Mouse (Mus musculus) myocyte (in vitro differentiated cells): ENCODE data around the gene Tmem120b.

Source experiments
- CEBPB ChIP-seq: IDR thresholded peaks from 2 replicates; pipeline ENCODE4 v1.6.1; 2011; ENCODE audit warnings: mild to moderate bottlenecking, moderate library complexity; ENCODE audit not compliant: poor library complexity, insufficient read depth, severe bottlenecking
- E2F4 ChIP-seq: IDR thresholded peaks from one replicate; pipeline ENCODE4 v1.6.1; 2011; ENCODE audit warnings: mild to moderate bottlenecking, control low read depth, moderate library complexity; ENCODE audit not compliant: insufficient read depth
- MAX ChIP-seq: IDR thresholded peaks from one replicate; pipeline ENCODE4 v1.6.1; 2011; ENCODE audit warnings: low read depth, mild to moderate bottlenecking, control low read depth
- MYOD1 ChIP-seq, 3 experiments: IDR thresholded peaks; one replicate each; pipeline ENCODE4 v1.6.1; 2011; ENCODE audit warnings: control low read depth in 2 of 3, low read depth in 2 of 3, mild to moderate bottlenecking in 2 of 3, moderate library complexity in 1 of 3; ENCODE audit not compliant: insufficient read length in 2 of 3, control insufficient read depth in 1 of 3
- MYOG ChIP-seq, 3 experiments: IDR thresholded peaks; one replicate each; pipeline ENCODE4 v1.6.1; 2011; ENCODE audit warnings: control low read depth in 2 of 3, low read depth in 2 of 3, mild to moderate bottlenecking in 2 of 3; ENCODE audit not compliant: insufficient read length in 2 of 3, control insufficient read depth in 1 of 3, insufficient read depth in 1 of 3
- POLR2A ChIP-seq: IDR thresholded peaks from one replicate; pipeline ENCODE4 v1.6.1; 2011; ENCODE audit warnings: low read depth, mild to moderate bottlenecking, control low read depth, moderate library complexity; ENCODE audit not compliant: insufficient read length
- POLR2AphosphoS2 ChIP-seq: IDR thresholded peaks from one replicate; pipeline ENCODE4 v1.6.1; 2011; ENCODE audit warnings: low read depth, control low read depth; ENCODE audit not compliant: insufficient read length
- REST ChIP-seq: IDR thresholded peaks from one replicate; pipeline ENCODE4 v1.6.1; 2011; ENCODE audit warnings: mild to moderate bottlenecking, control low read depth, moderate library complexity; ENCODE audit not compliant: insufficient read depth, insufficient read length
- SRF ChIP-seq: IDR thresholded peaks from one replicate; pipeline ENCODE4 v1.6.1; 2011; ENCODE audit warnings: low read depth; ENCODE audit not compliant: control insufficient read depth, insufficient read length
- TCF12 ChIP-seq: IDR thresholded peaks from one replicate; pipeline ENCODE4 v1.6.1; 2011; ENCODE audit warnings: mild to moderate bottlenecking, control low read depth; ENCODE audit not compliant: poor library complexity, insufficient read depth, severe bottlenecking
- TCF3 ChIP-seq: IDR thresholded peaks from one replicate; pipeline ENCODE4 v1.6.1; 2011; ENCODE audit warnings: low read depth, control low read depth; ENCODE audit not compliant: insufficient read length
- USF1 ChIP-seq: IDR thresholded peaks from one replicate; pipeline ENCODE4 v1.6.1; 2011; ENCODE audit warnings: low read depth, mild to moderate bottlenecking, control low read depth, moderate library complexity

DNA sequence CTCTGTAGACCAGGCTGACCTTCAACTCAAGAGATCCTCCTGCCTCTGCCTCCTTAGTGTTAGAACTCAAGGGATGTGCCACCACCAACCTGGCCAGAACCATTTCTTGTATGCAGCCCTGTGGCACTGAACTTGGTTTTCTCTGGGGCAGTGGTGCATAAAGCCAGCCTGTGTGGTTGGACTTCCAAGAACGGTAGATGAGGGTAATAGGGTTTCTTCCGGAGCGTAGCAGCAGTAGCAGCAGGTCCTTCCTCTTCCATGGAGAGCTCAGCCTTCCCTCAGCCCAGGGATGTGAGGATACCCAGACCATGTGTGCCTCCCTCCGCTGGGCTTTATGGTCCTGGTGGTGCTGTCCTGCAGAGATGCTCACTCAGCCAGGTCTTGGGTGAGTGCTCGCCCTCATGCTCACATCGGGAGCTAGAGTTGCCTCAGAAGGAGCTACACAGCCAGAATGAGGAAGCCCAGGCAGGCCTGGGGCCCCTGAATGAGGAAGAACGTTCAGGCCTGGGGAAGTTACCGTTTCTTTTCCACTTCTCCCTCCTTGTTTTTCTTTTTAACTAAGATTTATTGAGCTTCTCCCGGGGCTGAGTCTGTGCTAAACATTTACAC is 43.1 kb upstream of the Tmem120b start:
- TF ChIP-seq POLR2A (no peak), USF1 (no peak), MAX (no peak), MYOG (IDR thresholded peaks at IDR 0.05; ENCODE audit: control insufficient read depth in 1 of 3, insufficient read depth in 1 of 3, insufficient read length in 2 of 3, low read depth in 2 of 3) (no peak), TCF3 (no peak), SRF (no peak), TCF12 (no peak), REST (no peak), CEBPB (no peak), E2F4 (no peak), POLR2AphosphoS2 (no peak), MYOD1 (IDR thresholded peaks at IDR 0.05; ENCODE audit: control insufficient read depth in 1 of 3, insufficient read length in 2 of 3, low read depth in 2 of 3) (no peak)
